Mouse (Mus musculus) G1E (cell line): ENCODE measurements at regions not wholly inside any gene's neighbourhood (a gene's known extent, or its start where the extent isn't known, plus 50 kb on each side); places are given as distances from the start of the nearest gene placed in this dataset.

Source experiments
- CTCF ChIP-seq: IDR thresholded peaks from 2 replicates; pipeline ENCODE4 v1.5.1; 2012; ENCODE audit warnings: low read depth, low read length, inconsistent platforms, mixed read lengths
- GATA1 ChIP-seq: IDR thresholded peaks from 2 replicates; pipeline ENCODE4 v1.6.1; 2012; ENCODE audit warnings: borderline replicate concordance, low read length, inconsistent platforms, mixed read lengths
- GATA2 ChIP-seq: IDR thresholded peaks from 2 replicates; pipeline ENCODE4 v1.6.1; 2012; ENCODE audit warnings: low read depth, low read length, inconsistent platforms, borderline replicate concordance
- TAL1 ChIP-seq: conservative IDR thresholded peaks from 2 replicates; pipeline ENCODE4 v1.6.1; 2012; ENCODE audit warnings: low read depth, low read length, inconsistent platforms, mixed read lengths

GRCm38 (mm10) chr6:31307047-31307633, 91.4 kb upstream of the Mkln1 start:
- TF ChIP-seq CTCF (no peak), TAL1 (no peak), GATA1 (no peak), GATA2 (no peak)
